Mouse (Mus musculus): ENCODE measurements around the gene Mzf1.

Gene Mzf1

GRCm38 (mm10) chr7:13006531-13006930 lies 48.0 kb downstream of the Mzf1 start:
- intact Hi-C loops (cut with DNase I), result loop anchor here (5.0 kb wide), 1 partner anchor 94 kb away; no protein-coding TSS in a partner anchor

- intact Hi-C loops (cut with DNase I), result loop anchor here (5.0 kb wide), 1 partner anchor 94 kb away; no protein-coding TSS in a partner anchor
Observed at GRCm38 (mm10) chr7:13006011-13006410, 48.6 kb downstream of the Mzf1 start.

DNA sequence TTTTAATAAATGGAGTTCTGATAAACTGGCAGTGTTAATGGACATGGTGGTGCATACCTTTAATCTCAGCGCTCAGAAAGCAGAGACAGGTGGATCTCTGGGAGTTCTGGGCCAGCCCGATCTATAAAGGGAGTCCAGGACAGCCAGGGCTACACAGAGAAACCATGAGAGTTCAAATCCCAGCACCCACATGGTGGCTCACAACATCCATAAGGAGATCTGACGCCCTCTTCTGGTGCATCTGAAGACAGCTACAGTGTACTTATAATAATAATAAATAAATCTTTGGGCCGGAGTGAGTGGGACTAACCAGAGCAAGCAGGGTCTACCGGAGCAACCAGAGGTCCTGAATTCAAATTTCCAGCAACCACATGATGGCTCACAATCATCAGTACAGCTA lies 51.2 kb downstream of the Mzf1 start:
- intact Hi-C loops (cut with DNase I), result no loop called here

DNA sequence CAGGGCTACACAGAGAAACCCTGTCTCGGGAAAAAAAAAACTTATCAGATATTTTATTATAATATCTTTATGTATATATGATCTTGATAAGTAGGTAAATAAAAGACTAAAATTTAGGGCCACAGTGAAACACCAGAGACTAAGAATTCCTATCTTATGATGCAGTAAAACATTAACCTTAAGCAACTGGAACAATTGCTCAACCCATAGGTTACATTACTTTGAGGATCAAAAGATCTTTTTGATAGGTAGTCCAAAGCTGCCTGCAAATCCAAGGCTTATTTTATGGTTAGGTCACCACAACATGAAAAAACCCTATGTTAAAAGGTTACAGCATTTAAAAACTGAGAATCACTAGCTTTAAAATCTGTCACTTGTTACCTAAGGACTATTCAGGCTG lies 53.0 kb downstream of the Mzf1 start:
- intact Hi-C loops (cut with DNase I), result no loop called here

DNA sequence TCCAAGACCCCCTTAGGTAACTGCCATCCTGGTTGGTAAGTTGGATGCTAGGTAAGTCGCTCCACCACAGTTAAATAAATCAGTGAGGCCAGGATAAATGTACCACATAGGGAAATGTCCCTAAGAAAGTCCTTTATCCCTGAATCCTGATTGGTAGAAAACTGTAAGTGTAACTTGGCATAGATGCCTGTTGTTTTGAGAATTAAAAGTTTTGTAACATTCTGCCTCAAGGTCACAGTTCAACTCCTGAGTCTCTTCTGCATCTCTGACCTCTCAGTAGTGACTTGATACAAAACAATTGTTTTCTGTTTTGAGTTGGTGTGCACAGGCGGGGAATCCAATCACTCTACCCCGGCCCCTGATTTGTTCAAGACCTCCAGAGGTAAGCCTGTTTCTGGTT lies 55.7 kb downstream of the Mzf1 start, which contains the start of gene Trim28:
Gene Trim28, plus strand, starts transcription at position 264 of the 400 bp plus-strand sequence.
- intact Hi-C loops (cut with DNase I), result no loop called here

DNA sequence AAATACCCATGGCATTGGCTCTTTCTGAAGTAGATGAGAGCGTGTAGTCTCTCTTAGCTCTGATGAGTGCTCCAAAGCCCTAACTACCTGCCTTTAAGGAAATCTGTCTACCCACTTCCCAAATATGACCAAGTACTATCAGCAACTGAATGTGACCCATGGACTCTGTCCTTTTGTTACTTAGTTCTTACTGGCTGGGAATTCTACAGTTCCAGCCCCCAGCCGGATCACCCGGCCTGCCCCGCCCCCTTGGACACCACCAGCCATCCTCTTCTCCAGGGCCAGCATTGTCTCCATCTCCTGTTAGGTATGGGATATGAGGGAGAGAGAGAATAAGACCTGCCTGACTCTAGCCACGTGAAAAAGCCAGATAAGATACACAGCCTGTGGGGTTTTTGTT lies 56.5 kb downstream of the Mzf1 start, which contains the start of gene Slc27a5:
Gene Slc27a5, minus strand, starts transcription at position 140 of the 400 bp plus-strand sequence.
- intact Hi-C loops (cut with DNase I), result no loop called here

DNA sequence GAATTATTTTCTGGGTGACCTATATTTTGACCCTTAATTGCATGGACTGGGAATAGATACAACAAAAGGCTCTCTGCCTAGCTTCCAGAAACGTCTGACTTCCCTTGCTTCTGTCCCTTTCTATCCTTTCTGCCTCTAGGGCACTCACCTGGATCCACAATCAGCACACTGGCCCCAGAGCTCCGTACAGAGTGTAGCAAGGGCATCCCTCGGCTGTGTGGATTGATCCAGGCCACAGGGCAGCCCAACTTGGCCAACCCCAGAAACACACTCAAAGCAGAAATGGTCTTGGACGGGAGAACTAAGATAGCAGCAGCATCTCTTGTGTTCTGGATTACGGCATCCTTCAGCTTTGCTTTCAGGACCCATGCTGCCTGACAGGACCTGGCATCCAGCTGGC lies 57.3 kb downstream of the Mzf1 start:
- intact Hi-C loops (cut with DNase I), result no loop called here

DNA sequence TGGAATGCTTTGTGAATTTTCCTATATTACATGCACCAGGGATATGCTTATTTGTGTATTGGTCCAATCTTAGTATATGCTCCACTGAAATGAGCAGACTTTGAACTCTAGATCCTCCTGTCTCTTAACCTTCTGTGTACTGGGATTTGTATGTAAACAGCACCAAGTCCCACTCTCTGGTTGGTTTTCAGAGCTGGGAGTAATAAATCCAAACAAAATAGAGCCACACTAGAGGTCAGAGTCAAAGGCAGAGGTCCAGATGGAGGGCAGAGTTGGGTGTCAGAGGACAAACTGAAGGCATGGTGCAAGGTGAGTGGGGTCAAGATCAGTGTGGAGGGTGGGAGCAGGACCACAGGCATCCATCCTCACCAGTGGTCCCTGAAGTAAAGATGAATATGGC lies 58.7 kb downstream of the Mzf1 start:
- intact Hi-C loops (cut with DNase I), result no loop called here

- intact Hi-C loops (cut with DNase I), result no loop called here
Observed at GRCm38 (mm10) chr7:12993148-12993547, 61.4 kb downstream of the Mzf1 start.

All from adrenal gland (tissue).